In genomic region chr3:122274241-122275024, GRCm38 (mm10) we compare ENCODE assay signal across 8 mouse cellular contexts. TPM values are rescaled to one million over a fixed set of nuclear protein-coding genes. Genes with fewer than 3 reads are reported as not detected.
DNase-seq lines count a peak whose midpoint lies in the region; ATAC-seq lines count a peak whose summit lies in the region.

Gene Dnttip2, plus strand, starts transcription at chr3:122274388.

- ATAC-seq in frontal cortex, adult (ENCODE audit: low TSS enrichment) = peak; percentile 90
- ATAC-seq in hindbrain, embryonic 11.5 days (ENCODE audit: low FRiP score) = peak; percentile 97

- H3K4me3 ChIP-seq in hindbrain, embryonic 11.5 days (ENCODE audit: low read depth, low read length) = peak within 1 kb of the TSS; percentile 91

- peak; percentile 95 for DNase-seq in Muller cell, postnatal 12 days (ENCODE audit: inconsistent ontology term)
- peak; percentile 88 for DNase-seq in cerebellum, adult 9-10 months
- peak; percentile 97 for DNase-seq in hindbrain, embryonic 11.5 days (ENCODE audit: low spot score)
- DNase-seq in layer of hippocampus, postnatal 36 days = peak; percentile 89 to 90
- peak; percentile 95 for DNase-seq in lung, postnatal 36 days
- DNase-seq in retina, postnatal 1 day = peak; percentile 99
- DNase-seq in urinary bladder, adult 18-20 months (ENCODE audit: low spot score in 2 of 2) = peak; percentile 83 to 89

- H3K27ac ChIP-seq in hindbrain, embryonic 11.5 days (ENCODE audit: low read depth, low read length) = peak within 1 kb of the TSS; percentile 10; the same call in 1 of the 2 replicates

- under 1% methylated on average over 51 of the region's 57 CpGs for WGBS in hindbrain, embryonic 11.5 days

- no peaks in the 10 kb centered on the region for H3K9me3 ChIP-seq in hindbrain, embryonic 11.5 days (ENCODE audit: control insufficient read depth, low read length)

- H3K27me3 ChIP-seq in hindbrain, embryonic 11.5 days (ENCODE audit: control insufficient read depth, insufficient read depth, low read length) = no peaks in the 10 kb centered on the region

- peaks cover 5% of the 10 kb centered on the region for H3K4me1 ChIP-seq in hindbrain, embryonic 11.5 days (replicated peaks; ENCODE audit: control insufficient read depth, insufficient read depth, low read length)

- H3K4me2 ChIP-seq in hindbrain, embryonic 11.5 days (replicated peaks; ENCODE audit: low read depth, low read length) = peak within 1 kb of the TSS; percentile 74

- H3K9ac ChIP-seq in hindbrain, embryonic 11.5 days (ENCODE audit: low read depth, low read length) = peak within 1 kb of the TSS; percentile 94

- no peaks in the 10 kb centered on the region for H3K36me3 ChIP-seq in hindbrain, embryonic 11.5 days (ENCODE audit: control insufficient read depth, insufficient read depth, low read length)

RNA-seq across cellular contexts. Expression of gene Dnttip2, which starts in this region (rescaled TPM):
- 85.0 and 92.5 TPM in 2 replicates for polyA plus RNA-seq in hindbrain, embryonic 11.5 days (2014; fragmentation: Nextera tagmentation; extraction: Ambion mirVana)
- total RNA-seq in layer of hippocampus, postnatal 36 days (2021) = 10 to 100 TPM; 28.1 to 29.9 TPM

Comparison
In these comparisons a context has a peak if more than half of its experiments do, and no peak if none do; other contexts are left out.
1. Peak in every context shown above with its lines: DNase-seq, ATAC-seq, H3K4me3 ChIP-seq and H3K27ac ChIP-seq.